Mouse (Mus musculus) intestine, postnatal 0 days (tissue): ENCODE results near the gene Crlf3. TPM values are rescaled to one million over a fixed set of nuclear protein-coding genes. Genes with fewer than 3 reads are reported as not detected.

Experiments used
- ATAC-seq: fragments of 200-750 bp; cut with Nextera tagmentation; 2 replicates; pipeline ENCODE4 v1.8.0; 2017; ENCODE audit warnings: mild to moderate bottlenecking, moderate TSS enrichment, moderate library complexity
- H3K27ac ChIP-seq: fragments of 300-500 bp; sonication (generic); 2 replicates; pipeline ENCODE4 v1.5.1; 2014; ENCODE audit warnings: mild to moderate bottlenecking, low read depth, low read length, moderate library complexity
- H3K27me3 ChIP-seq: fragments of 300-500 bp; sonication (generic); replicated peaks from 2 replicates; pipeline ENCODE4 v1.6.1; 2014; ENCODE audit warnings: low read length, mixed read lengths; ENCODE audit not compliant: control insufficient read depth, insufficient read depth
- H3K36me3 ChIP-seq: fragments of 300-500 bp; sonication (generic); 2 replicates; pipeline ENCODE4 v1.6.1; 2014; ENCODE audit warnings: mild to moderate bottlenecking, moderate library complexity; ENCODE audit not compliant: control insufficient read depth, insufficient read depth
- H3K4me1 ChIP-seq: fragments of 300-500 bp; sonication (generic); replicated peaks from 2 replicates; pipeline ENCODE4 v1.6.1; 2014; ENCODE audit warnings: antibody characterized with exemption, low read length, mixed read lengths; ENCODE audit not compliant: control insufficient read depth, insufficient read depth
- H3K4me2 ChIP-seq: fragments of 300-500 bp; sonication (generic); replicated peaks from 2 replicates; pipeline ENCODE4 v1.6.1; 2014; ENCODE audit warnings: low read depth, mild to moderate bottlenecking, moderate library complexity
- H3K4me3 ChIP-seq: fragments of 300-500 bp; sonication (generic); 2 replicates; pipeline ENCODE4 v1.5.1; 2014; ENCODE audit warnings: low read depth, low read length
- H3K9ac ChIP-seq: fragments of 300-500 bp; sonication (generic); 2 replicates; pipeline ENCODE4 v1.6.1; 2014; ENCODE audit warnings: mild to moderate bottlenecking, low read depth, low read length
- H3K9me3 ChIP-seq: fragments of 300-500 bp; sonication (generic); 2 replicates; pipeline ENCODE4 v1.6.1; 2016; ENCODE audit warnings: mixed run types; ENCODE audit not compliant: control insufficient read depth
- CTCF ChIP-seq: sonication (generic); IDR thresholded peaks from 2 replicates; pipeline ENCODE4 v1.5.1; 2016; ENCODE audit warnings: low read depth, mild to moderate bottlenecking, control low read depth, antibody characterized with exemption, moderate library complexity
- whole genome bisulfite sequencing: fragments of 180-500 bp; shearing (Covaris S2); extraction: QIAGEN DNeasy Blood & Tissue Kit; methylation state at CpG from one replicate; pipeline ENCODE4 v1.1.7; 2014; 5-methylcytosine and 5-hydroxymethylcytosine counted together
- polyA plus RNA-seq: library from polyadenylated mRNA; unstranded; fragments of >200 nt; fragmentation: Nextera tagmentation; extraction: Ambion mirVana; gene quantifications from 2 replicates; pipeline ENCODE4 v1.2.1, GENCODE M21; 2015

The Crlf3 gene
- polyA plus RNA-seq: 13.2 and 14.2 TPM in 2 replicates

GRCm38 (mm10) chr11:80080826-80081728 lies at the start of gene Crlf3:
Gene Crlf3, minus strand, starts transcription at chr11:80080991.
- Histone ChIP-seq H3K36me3 (no peaks in the 10 kb centered on the region), H3K27me3 (no peaks in the 10 kb centered on the region), H3K4me3 (peak within 1 kb of the TSS; percentile 86), H3K9me3 (no peaks in the 10 kb centered on the region), H3K4me2 (peak within 1 kb of the TSS; percentile 94), H3K4me1 (no peaks in the 10 kb centered on the region), H3K27ac (peak within 1 kb of the TSS; percentile 96), H3K9ac (peak within 1 kb of the TSS; percentile 95)
- TF ChIP-seq CTCF: peak; percentile 65
- ATAC-seq: peak; percentile 90
- 1% methylated on average over 55 of the region's 55 CpGs for WGBS

- H3K4me1 ChIP-seq: no peaks in the 10 kb centered on the region
- 0 out of 2 replicates have a peak overlapping the region, but pooled peaks have one; percentile 7 for H3K27ac ChIP-seq
- no peaks in the 10 kb centered on the region for H3K27me3 ChIP-seq
- 72% methylated on average over 1 of the region's 1 CpGs for WGBS
- no peaks in the 10 kb centered on the region for H3K9me3 ChIP-seq
- H3K4me3 ChIP-seq: no peak overlapping the region
- H3K4me2 ChIP-seq: no peak overlapping the region
- no peak for TF ChIP-seq CTCF
- no peak overlapping the region for H3K9ac ChIP-seq
- peaks cover 19% of the 10 kb centered on the region for H3K36me3 ChIP-seq
- ATAC-seq: no peak
Measured at GRCm38 (mm10) chr11:80116411-80116810, 35.6 kb upstream of the Crlf3 start.

- no peak overlapping the region for H3K4me2 ChIP-seq
- no peak overlapping the region for H3K27ac ChIP-seq
- WGBS: 87% methylated on average over 1 of the region's 1 CpGs
- H3K9ac ChIP-seq: no peak overlapping the region
- peaks cover 24% of the 10 kb centered on the region; the same call in 1 of the 2 replicates for H3K36me3 ChIP-seq
- no peak for ATAC-seq
- TF ChIP-seq CTCF: no peak
- no peak overlapping the region for H3K4me3 ChIP-seq
- H3K4me1 ChIP-seq: no peaks in the 10 kb centered on the region
- H3K9me3 ChIP-seq: no peaks in the 10 kb centered on the region
- no peaks in the 10 kb centered on the region for H3K27me3 ChIP-seq
Measured at GRCm38 (mm10) chr11:80104407-80104806, 23.6 kb upstream of the Crlf3 start.

GRCm38 (mm10) chr11:80101298-80101697 lies 20.5 kb upstream of the Crlf3 start:
- Histone ChIP-seq H3K4me2 (no peak overlapping the region), H3K36me3 (peaks cover 19% of the 10 kb centered on the region; the same call in 1 of the 2 replicates), H3K4me1 (no peaks in the 10 kb centered on the region), H3K4me3 (no peak overlapping the region), H3K9me3 (no peaks in the 10 kb centered on the region), H3K9ac (no peak overlapping the region), H3K27me3 (no peaks in the 10 kb centered on the region), H3K27ac (no peak overlapping the region)
- no peak for TF ChIP-seq CTCF
- 68% methylated on average over 6 of the region's 6 CpGs for WGBS
- ATAC-seq: no peak

- no peak for TF ChIP-seq CTCF
- H3K9me3 ChIP-seq: no peaks in the 10 kb centered on the region
- H3K27me3 ChIP-seq: no peaks in the 10 kb centered on the region
- ATAC-seq: no peak
- H3K4me3 ChIP-seq: no peak overlapping the region
- H3K27ac ChIP-seq: no peak overlapping the region
- WGBS: 88% methylated on average over 3 of the region's 3 CpGs
- H3K9ac ChIP-seq: no peak overlapping the region
- no peak overlapping the region for H3K4me2 ChIP-seq
- no peaks in the 10 kb centered on the region for H3K4me1 ChIP-seq
- peaks cover 16% of the 10 kb centered on the region; the same call in 1 of the 2 replicates for H3K36me3 ChIP-seq
Measured at GRCm38 (mm10) chr11:80098444-80099056, 17.8 kb upstream of the Crlf3 start.

- Histone ChIP-seq H3K4me3 (peak overlapping the region; percentile 98), H3K27ac (no peak overlapping the region), H3K9me3 (no peaks in the 10 kb centered on the region), H3K9ac (no peak overlapping the region), H3K4me1 (no peaks in the 10 kb centered on the region), H3K27me3 (no peaks in the 10 kb centered on the region), H3K4me2 (peak overlapping the region; percentile 97), H3K36me3 (peaks cover 2% of the 10 kb centered on the region; the same call in 1 of the 2 replicates)
- 49% methylated on average over 3 of the region's 3 CpGs for WGBS
- ATAC-seq: no peak
- TF ChIP-seq CTCF: no peak
Measured at GRCm38 (mm10) chr11:80090555-80091164, 9.9 kb upstream of the Crlf3 start.
